Mouse (Mus musculus) kidney, postnatal 10 days (tissue): ENCODE measurements around the gene Tmem37.

Experiments
- DNase-seq: peaks from one replicate; pipeline ENCODE4 v3.0.0; 2021; ENCODE audit warnings: mixed read lengths

Gene Tmem37

GRCm38 (mm10) chr1:120090880-120091570 is 17.2 kb upstream of the Tmem37 start:
- no peak for DNase-seq

- no peak for DNase-seq
Observed at GRCm38 (mm10) chr1:120089180-120089579, 15.3 kb upstream of the Tmem37 start.

GRCm38 (mm10) chr1:120086644-120087043 is 12.8 kb upstream of the Tmem37 start:
- no peak for DNase-seq

DNA sequence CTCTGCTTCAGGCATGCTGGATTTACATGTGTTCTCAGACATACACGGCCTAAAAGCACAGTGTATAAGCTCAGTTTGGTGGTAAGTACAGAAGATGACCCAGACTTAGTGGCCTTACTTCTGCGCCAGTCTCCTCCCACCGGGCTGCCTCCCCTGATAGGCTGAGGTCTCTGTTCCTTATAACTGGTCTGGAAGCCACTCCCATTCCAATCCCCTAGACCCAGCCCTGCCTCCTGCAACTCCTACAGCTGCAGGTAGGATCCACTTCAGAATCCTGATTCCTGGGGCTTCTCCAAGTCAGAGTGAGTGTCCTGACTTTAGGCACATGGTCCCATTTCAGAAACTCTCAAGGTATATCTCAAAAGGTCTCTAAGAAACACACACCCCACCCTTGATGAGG is 11.8 kb upstream of the Tmem37 start:
- no peak for DNase-seq

GRCm38 (mm10) chr1:120083921-120084517 is 10.1 kb upstream of the Tmem37 start:
- no peak for DNase-seq

- DNase-seq, result peak; percentile 71
Observed at GRCm38 (mm10) chr1:120082957-120083585, 9.2 kb upstream of the Tmem37 start.

DNA sequence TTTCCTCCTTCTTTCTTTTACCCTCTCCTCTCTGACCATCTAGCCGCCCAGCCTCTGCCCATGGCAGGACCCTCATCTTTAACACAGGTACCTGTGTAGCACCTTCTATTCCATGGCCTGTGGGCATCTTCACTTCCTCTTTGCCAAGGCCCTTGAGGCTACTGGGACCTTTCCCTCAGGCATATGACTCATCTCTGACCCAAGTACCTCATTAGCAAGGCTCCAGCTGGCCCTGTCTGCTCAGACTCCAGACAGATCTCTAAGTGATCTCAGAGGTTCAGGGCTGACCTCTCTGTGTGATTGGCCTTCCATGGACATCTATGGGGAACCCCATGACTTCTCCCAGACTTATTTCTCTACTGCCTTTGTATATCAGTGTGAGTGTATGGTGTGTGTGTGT is 6.8 kb upstream of the Tmem37 start:
- no peak for DNase-seq

DNA sequence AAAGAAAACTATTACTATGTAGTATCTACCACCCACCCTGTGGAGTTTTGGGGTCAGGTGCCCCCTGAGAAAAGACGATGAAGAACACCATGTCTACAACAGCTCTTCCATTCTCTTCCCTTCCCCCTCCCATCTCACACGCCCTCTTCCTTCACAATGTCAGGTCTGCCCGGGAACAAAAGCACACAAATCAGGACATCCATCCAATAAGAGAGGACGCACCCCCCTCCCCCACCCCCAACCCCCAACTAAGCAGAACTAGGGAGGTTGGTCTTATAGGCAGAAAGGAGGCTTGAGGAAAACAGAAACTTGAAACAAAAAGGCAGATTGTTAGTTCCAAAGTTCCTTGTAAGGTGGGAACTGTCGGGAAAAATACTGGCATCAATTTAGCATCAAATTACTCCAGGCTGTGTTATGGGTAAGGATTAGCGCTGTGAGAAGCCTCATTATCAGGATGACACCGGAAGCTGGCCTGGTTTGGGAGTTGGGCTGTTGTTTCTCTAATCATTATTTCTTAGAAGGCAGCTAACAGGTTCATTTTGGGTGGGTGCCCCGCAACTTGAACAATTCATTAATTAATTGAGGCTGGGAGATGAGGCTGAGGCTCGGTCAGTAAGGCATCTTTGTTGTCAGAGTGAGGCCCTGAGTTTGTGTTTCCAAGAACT is 4.0 kb upstream of the Tmem37 start:
- no peak for DNase-seq

GRCm38 (mm10) chr1:120075507-120075906 is 1.6 kb upstream of the Tmem37 start:
- DNase-seq, result no peak

- DNase-seq, result peak; percentile 61
Observed at GRCm38 (mm10) chr1:120074931-120075330, 1.1 kb upstream of the Tmem37 start.

DNA sequence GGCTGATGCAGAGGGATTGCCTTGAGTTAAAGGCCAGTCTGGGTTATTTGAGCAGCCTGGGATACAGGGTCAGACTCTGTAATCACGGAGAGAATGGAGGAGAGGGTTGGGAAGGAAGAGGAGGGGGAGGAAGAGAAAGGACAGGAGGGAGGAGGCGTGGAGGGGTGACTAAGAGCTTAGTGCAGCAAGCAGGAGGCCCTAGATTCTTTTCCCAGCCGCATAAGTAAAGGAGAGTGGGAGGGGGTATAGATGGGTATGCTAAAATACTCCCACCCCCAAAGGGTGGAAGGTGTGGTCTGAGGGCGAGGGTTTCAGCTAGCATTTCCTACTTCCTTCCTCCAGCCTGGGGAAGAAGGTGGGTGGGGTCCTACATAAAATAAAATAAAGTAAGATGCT is 431 bp upstream of the Tmem37 start:
- no peak for DNase-seq

- peak; percentile 92 for DNase-seq
Observed at GRCm38 (mm10) chr1:120072900-120073299, 974 bp downstream of the Tmem37 start.

GRCm38 (mm10) chr1:120071133-120071532 is 2.7 kb downstream of the Tmem37 start:
- no peak for DNase-seq

DNA sequence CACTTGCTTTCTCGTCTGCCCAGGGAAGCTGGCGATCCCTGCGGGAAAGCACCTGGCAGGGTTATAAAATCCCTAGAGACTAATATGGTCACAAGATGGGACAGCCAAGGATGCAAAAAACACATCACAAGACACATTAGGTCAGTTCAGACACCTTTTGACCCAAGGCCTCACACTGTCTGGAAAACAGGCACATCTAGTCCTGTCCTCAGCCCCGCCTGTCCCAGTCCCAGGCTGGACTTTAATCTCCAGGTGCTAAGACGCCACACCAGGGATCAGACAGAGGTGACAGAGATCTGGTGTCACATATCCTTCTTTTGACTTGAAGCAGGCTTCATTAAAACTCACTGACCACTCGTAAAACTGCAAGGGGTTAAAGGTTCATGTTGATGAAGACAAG is 3.7 kb downstream of the Tmem37 start:
- DNase-seq, result no peak

DNA sequence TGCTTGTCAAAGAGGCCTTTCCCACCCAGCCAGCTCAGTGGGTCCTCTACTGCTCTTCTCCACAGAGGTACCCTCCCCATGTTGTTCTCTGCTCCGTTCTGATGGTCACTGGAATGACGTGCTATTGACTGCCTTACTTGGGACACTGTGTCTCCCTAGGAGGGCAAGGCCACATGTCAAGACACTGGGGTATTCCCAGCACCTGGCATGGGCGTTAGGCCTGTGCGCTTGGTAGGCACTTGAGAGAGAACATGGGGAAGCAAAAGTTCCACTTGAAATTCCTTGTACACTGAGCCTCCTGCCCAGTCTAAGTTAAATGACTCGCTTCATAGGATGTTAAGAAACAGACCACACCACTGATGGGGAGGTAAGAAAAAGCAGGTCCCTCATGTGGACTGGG is 4.8 kb downstream of the Tmem37 start:
- DNase-seq, result no peak

DNA sequence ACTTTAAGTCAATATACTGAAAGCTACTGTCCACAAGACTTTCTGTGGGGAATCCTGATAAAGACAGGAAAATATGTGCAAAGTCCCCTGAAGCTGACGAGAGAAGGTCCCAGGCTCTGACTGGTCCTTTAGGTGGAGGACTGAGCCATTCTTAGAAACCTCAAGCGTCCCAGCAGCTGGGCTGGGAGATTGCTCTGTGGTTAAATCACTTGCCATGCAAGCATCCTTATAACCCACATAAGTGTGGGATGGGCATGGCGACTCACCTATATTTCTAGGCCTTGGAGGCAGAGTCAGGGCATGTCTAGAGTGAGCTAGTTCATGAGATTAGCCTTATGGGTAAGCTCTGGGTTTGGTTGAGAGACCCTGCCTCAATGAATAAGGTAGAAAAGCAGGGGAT is 7.2 kb downstream of the Tmem37 start:
- DNase-seq, result no peak

- DNase-seq, result no peak
Observed at GRCm38 (mm10) chr1:120066159-120066558, 7.7 kb downstream of the Tmem37 start.

- no peak for DNase-seq
Observed at GRCm38 (mm10) chr1:120064036-120064682, 9.7 kb downstream of the Tmem37 start.

GRCm38 (mm10) chr1:120062231-120062630 is 11.6 kb downstream of the Tmem37 start:
- no peak for DNase-seq

DNA sequence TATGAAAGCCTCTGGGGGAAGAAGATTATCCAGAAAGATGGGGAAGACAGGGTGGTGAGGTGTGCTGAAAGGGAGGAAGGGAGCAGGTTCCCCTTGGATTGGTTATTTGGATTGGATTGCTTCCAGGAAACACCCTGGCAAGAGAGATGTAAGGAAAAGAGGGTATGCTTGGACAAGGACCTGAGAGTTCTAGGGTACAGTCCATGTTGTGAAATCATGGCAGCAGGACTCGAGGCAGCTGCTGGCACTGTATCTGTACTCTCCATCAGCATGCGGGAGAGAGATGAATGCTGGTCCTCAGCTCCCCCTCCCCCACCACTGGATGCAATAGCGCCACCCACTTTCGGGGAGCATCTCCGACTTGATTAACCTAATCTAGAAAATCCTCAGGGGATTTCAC is 13.2 kb downstream of the Tmem37 start:
- DNase-seq, result no peak

- DNase-seq, result peak; percentile 70
Observed at GRCm38 (mm10) chr1:120057674-120058430, 16.0 kb downstream of the Tmem37 start.

- DNase-seq, result peak; percentile 68
Observed at GRCm38 (mm10) chr1:120057044-120057443, 16.8 kb downstream of the Tmem37 start.

DNA sequence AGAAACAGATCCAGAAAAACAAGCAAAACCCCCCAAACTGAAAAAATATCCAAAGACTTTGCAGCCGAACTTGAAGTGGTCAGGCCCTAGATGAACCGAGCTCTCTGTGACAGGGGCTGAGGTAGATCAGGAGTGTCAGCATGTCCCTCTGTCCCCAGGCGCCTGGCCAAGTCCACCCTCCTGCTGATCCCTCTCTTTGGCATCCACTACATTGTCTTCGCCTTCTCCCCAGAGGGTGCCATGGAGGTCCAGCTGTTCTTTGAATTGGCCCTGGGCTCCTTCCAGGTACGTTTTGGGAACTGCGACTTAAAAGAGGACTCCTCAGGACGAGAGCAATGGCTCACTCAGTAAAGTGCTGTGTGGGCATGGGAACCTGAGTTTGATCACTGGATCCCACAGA is 17.6 kb downstream of the Tmem37 start:
- no peak for DNase-seq
